Mouse (Mus musculus) urinary bladder, postnatal 10 days (tissue): ENCODE data around the gene Crxos.

ENCODE experiments used
- DNase-seq: peaks from one replicate; pipeline ENCODE4 v3.0.0; 2022; ENCODE audit warnings: low spot score

The Crxos gene

GRCm38 (mm10) chr7:15921796-15922195, 39.4 kb downstream of the Crxos start:
- DNase-seq, result no peak

- DNase-seq, result peak; percentile 62
These were observed 39.9 kb downstream of the Crxos start, which contains the start of gene Selenow for GRCm38 (mm10) chr7:15922220-15922773. Selenow (minus strand) TSS chr7:15922402.

GRCm38 (mm10) chr7:15929910-15930309, 47.5 kb downstream of the Crxos start:
- no peak for DNase-seq

GRCm38 (mm10) chr7:15930543-15930942, 48.1 kb downstream of the Crxos start:
- no peak for DNase-seq

- DNase-seq, result no peak
These were observed 49.2 kb downstream of the Crxos start for GRCm38 (mm10) chr7:15931635-15932034.

GRCm38 (mm10) chr7:15933437-15934359, 51.3 kb downstream of the Crxos start:
- no peak for DNase-seq

- DNase-seq, result no peak
These were observed 55.1 kb downstream of the Crxos start for GRCm38 (mm10) chr7:15937491-15937890.

- no peak for DNase-seq
These were observed 56.2 kb downstream of the Crxos start for GRCm38 (mm10) chr7:15938621-15939020.

GRCm38 (mm10) chr7:15944311-15944710, 61.9 kb downstream of the Crxos start:
- DNase-seq, result no peak

GRCm38 (mm10) chr7:15945211-15945610, 62.8 kb downstream of the Crxos start:
- DNase-seq, result no peak

- peak; percentile 62 for DNase-seq
These were observed 63.5 kb downstream of the Crxos start, which contains the start of gene Nop53 for GRCm38 (mm10) chr7:15945721-15946536. Nop53 (minus strand) TSS chr7:15946074.

- no peak for DNase-seq
These were observed 65.3 kb downstream of the Crxos start for GRCm38 (mm10) chr7:15947653-15948260.

GRCm38 (mm10) chr7:15948381-15948941, 66.0 kb downstream of the Crxos start:
- DNase-seq, result peak; percentile 70

GRCm38 (mm10) chr7:15949216-15949790, 66.9 kb downstream of the Crxos start:
- no peak for DNase-seq

GRCm38 (mm10) chr7:15950008-15950407, 67.6 kb downstream of the Crxos start:
- no peak for DNase-seq

- DNase-seq, result no peak
These were observed 70.0 kb downstream of the Crxos start for GRCm38 (mm10) chr7:15952416-15952815.
